Mouse (Mus musculus) neural tube, embryonic 11.5 days (tissue): ENCODE data around the gene Cblc. TPM values are rescaled to one million over a fixed set of nuclear protein-coding genes. Genes with fewer than 3 reads are reported as not detected.
A peak's percentile ranks its signal among the peaks of the same experiment; 100 is the strongest.
"Not testable (repeated sequence)": the region's sequence is repeated elsewhere in the genome, so short reads cannot be mapped to it uniquely, and the experiment has no call there.

Source experiments
- ATAC-seq: fragments of 200-750 bp; cut with Nextera tagmentation; 2 replicates; pipeline ENCODE4 v1.8.0; 2017; ENCODE audit warnings: moderate number of reproducible peaks, mild to moderate bottlenecking, moderate TSS enrichment, moderate library complexity; ENCODE audit not compliant: insufficient read depth, low FRiP score, low TSS enrichment
- DNase-seq: peaks from one replicate; pipeline ENCODE4 v3.0.0-alpha.2; 2015; ENCODE audit warnings: low spot score
- H3K27ac ChIP-seq: fragments of 300-500 bp; sonication (generic); 2 replicates; pipeline ENCODE4 v1.5.1; 2014; ENCODE audit warnings: low read depth, mild to moderate bottlenecking, low read length
- H3K27me3 ChIP-seq: fragments of 300-500 bp; sonication (generic); 2 replicates; pipeline ENCODE4 v1.6.1; 2014; ENCODE audit warnings: mild to moderate bottlenecking, low read length, mixed read lengths; ENCODE audit not compliant: control insufficient read depth, insufficient read depth
- H3K36me3 ChIP-seq: fragments of 300-500 bp; sonication (generic); 2 replicates; pipeline ENCODE4 v1.6.1; 2014; ENCODE audit warnings: mild to moderate bottlenecking, low read length, moderate library complexity, mixed read lengths; ENCODE audit not compliant: control insufficient read depth, insufficient read depth
- H3K4me1 ChIP-seq: fragments of 300-500 bp; sonication (generic); 2 replicates; pipeline ENCODE4 v1.6.1; 2014; ENCODE audit warnings: low read length, mixed read lengths; ENCODE audit not compliant: control insufficient read depth, insufficient read depth
- H3K4me2 ChIP-seq: fragments of 300-500 bp; sonication (generic); 2 replicates; pipeline ENCODE4 v1.6.1; 2014; ENCODE audit warnings: low read depth, mild to moderate bottlenecking, moderate library complexity
- H3K4me3 ChIP-seq: fragments of 300-500 bp; sonication (generic); 2 replicates; pipeline ENCODE4 v1.5.1; 2014; ENCODE audit warnings: low read depth, low read length
- H3K9ac ChIP-seq: fragments of 300-500 bp; sonication (generic); 2 replicates; pipeline ENCODE4 v1.6.1; 2014; ENCODE audit warnings: mild to moderate bottlenecking, low read length
- H3K9me3 ChIP-seq: fragments of 300-500 bp; sonication (generic); 2 replicates; pipeline ENCODE4 v1.6.1; 2016; ENCODE audit warnings: low read length; ENCODE audit not compliant: control insufficient read depth
- WGBS: fragments of 180-500 bp; shearing (Covaris S2); extraction: QIAGEN DNeasy Blood & Tissue Kit; methylation state at CpG from one replicate; pipeline ENCODE4 v1.1.7; 2014; 5-methylcytosine and 5-hydroxymethylcytosine counted together
- polyA plus RNA-seq: library from polyadenylated mRNA; unstranded; fragments of >200 nt; fragmentation: Nextera tagmentation; extraction: Ambion mirVana; gene quantifications from 2 replicates; pipeline ENCODE4 v1.2.1, GENCODE M21; 2014

Cblc gene
- polyA plus RNA-seq, 1 experiment from 2014 or later, result 0.53 TPM

- ATAC-seq, result no peak
- no peaks in the 10 kb centered on the region for H3K9me3 ChIP-seq
- WGBS, result 88% methylated on average over 19 of the region's 19 CpGs
These were observed 3.6 kb downstream of the Cblc start for GRCm38 (mm10) chr7:19792701-19793630.

GRCm38 (mm10) chr7:19791504-19791903 is 5.1 kb downstream of the Cblc start:
- 85% methylated on average over 2 of the region's 2 CpGs for WGBS
- not testable (repeated sequence) for H3K4me3 ChIP-seq, H3K36me3 ChIP-seq, ATAC-seq, H3K27ac ChIP-seq, H3K27me3 ChIP-seq, H3K4me1 ChIP-seq, DNase-seq, H3K4me2 ChIP-seq, H3K9ac ChIP-seq, H3K9me3 ChIP-seq

More at GRCm38 (mm10) chr7:19792701-19793630, 3.6 kb downstream of the Cblc start:
- Histone ChIP-seq H3K4me1 (no peaks in the 10 kb centered on the region), H3K27ac (no peak overlapping the region), H3K9ac (no peak overlapping the region), H3K27me3 (peaks cover 18% of the 10 kb centered on the region), H3K4me3 (no peak overlapping the region), H3K36me3 (no peaks in the 10 kb centered on the region), H3K4me2 (no peak overlapping the region)
- no peak for DNase-seq

GRCm38 (mm10) chr7:19789904-19790347 is 6.7 kb downstream of the Cblc start:
- H3K4me1 ChIP-seq, result no peaks in the 10 kb centered on the region
- H3K4me2 ChIP-seq, result peak overlapping the region; percentile 57
- peak overlapping the region; percentile 54; the same call in 1 of the 2 replicates for H3K9ac ChIP-seq
- WGBS, result 1% methylated on average over 19 of the region's 19 CpGs
- peak; percentile 90 for DNase-seq
- H3K9me3 ChIP-seq, result no peaks in the 10 kb centered on the region
- no peaks in the 10 kb centered on the region for H3K27me3 ChIP-seq
- peak overlapping the region; percentile 21; the same call in 1 of the 2 replicates for H3K4me3 ChIP-seq
- no peak overlapping the region for H3K27ac ChIP-seq
- ATAC-seq, result peak; percentile 74; the same call in 1 of the 2 replicates
- H3K36me3 ChIP-seq, result no peaks in the 10 kb centered on the region

- H3K9ac ChIP-seq, result no peak overlapping the region
- no peak overlapping the region for H3K4me2 ChIP-seq
- DNase-seq, result no peak
- no peaks in the 10 kb centered on the region for H3K9me3 ChIP-seq
- no peak for ATAC-seq
- 42% methylated on average over 12 of the region's 12 CpGs for WGBS
- no peaks in the 10 kb centered on the region for H3K36me3 ChIP-seq
- H3K27me3 ChIP-seq, result no peaks in the 10 kb centered on the region
- H3K4me1 ChIP-seq, result no peaks in the 10 kb centered on the region
- no peak overlapping the region for H3K27ac ChIP-seq
- H3K4me3 ChIP-seq, result no peak overlapping the region
These were observed 10.6 kb downstream of the Cblc start for GRCm38 (mm10) chr7:19785874-19786458.

GRCm38 (mm10) chr7:19784764-19785535 is 11.7 kb downstream of the Cblc start:
- no peak for DNase-seq
- Histone ChIP-seq H3K9me3 (peaks cover 2% of the 10 kb centered on the region; the same call in 1 of the 2 replicates), H3K4me1 (no peaks in the 10 kb centered on the region), H3K4me3 (no peak overlapping the region), H3K27me3 (no peaks in the 10 kb centered on the region), H3K36me3 (no peaks in the 10 kb centered on the region), H3K9ac (no peak overlapping the region), H3K4me2 (no peak overlapping the region), H3K27ac (no peak overlapping the region)
- 37% methylated on average over 11 of the region's 11 CpGs for WGBS
- ATAC-seq, result no peak

GRCm38 (mm10) chr7:19783630-19784029 is 13.0 kb downstream of the Cblc start:
- DNase-seq, result no peak
- no peak overlapping the region for H3K9ac ChIP-seq
- H3K4me2 ChIP-seq, result no peak overlapping the region
- WGBS, result 81% methylated on average over 8 of the region's 8 CpGs
- H3K4me1 ChIP-seq, result no peaks in the 10 kb centered on the region
- no peak overlapping the region for H3K4me3 ChIP-seq
- peaks cover 3% of the 10 kb centered on the region; the same call in 1 of the 2 replicates for H3K9me3 ChIP-seq
- no peaks in the 10 kb centered on the region for H3K36me3 ChIP-seq
- no peak for ATAC-seq
- H3K27me3 ChIP-seq, result no peaks in the 10 kb centered on the region
- no peak overlapping the region for H3K27ac ChIP-seq

- Histone ChIP-seq H3K27me3 (no peaks in the 10 kb centered on the region), H3K4me1 (no peaks in the 10 kb centered on the region), H3K4me2 (no peak overlapping the region), H3K9ac (no peak overlapping the region), H3K9me3 (peaks cover 3% of the 10 kb centered on the region; the same call in 1 of the 2 replicates), H3K27ac (no peak overlapping the region), H3K4me3 (no peak overlapping the region), H3K36me3 (no peaks in the 10 kb centered on the region)
- 90% methylated on average over 4 of the region's 4 CpGs for WGBS
- no peak for ATAC-seq
- no peak for DNase-seq
These were observed 14.0 kb downstream of the Cblc start for GRCm38 (mm10) chr7:19782645-19783044.

- Histone ChIP-seq H3K27me3 (no peaks in the 10 kb centered on the region), H3K27ac (no peak overlapping the region), H3K9me3 (peaks cover 3% of the 10 kb centered on the region; the same call in 1 of the 2 replicates), H3K4me3 (no peak overlapping the region), H3K9ac (no peak overlapping the region), H3K36me3 (no peaks in the 10 kb centered on the region), H3K4me1 (no peaks in the 10 kb centered on the region), H3K4me2 (no peak overlapping the region)
- ATAC-seq, result no peak
- no peak for DNase-seq
- 89% methylated on average over 7 of the region's 7 CpGs for whole genome bisulfite sequencing
These were observed 14.9 kb downstream of the Cblc start for GRCm38 (mm10) chr7:19781741-19782140.
